Comparison of ENCODE assay signal across 10 mouse cellular contexts in the genomic region with DNA sequence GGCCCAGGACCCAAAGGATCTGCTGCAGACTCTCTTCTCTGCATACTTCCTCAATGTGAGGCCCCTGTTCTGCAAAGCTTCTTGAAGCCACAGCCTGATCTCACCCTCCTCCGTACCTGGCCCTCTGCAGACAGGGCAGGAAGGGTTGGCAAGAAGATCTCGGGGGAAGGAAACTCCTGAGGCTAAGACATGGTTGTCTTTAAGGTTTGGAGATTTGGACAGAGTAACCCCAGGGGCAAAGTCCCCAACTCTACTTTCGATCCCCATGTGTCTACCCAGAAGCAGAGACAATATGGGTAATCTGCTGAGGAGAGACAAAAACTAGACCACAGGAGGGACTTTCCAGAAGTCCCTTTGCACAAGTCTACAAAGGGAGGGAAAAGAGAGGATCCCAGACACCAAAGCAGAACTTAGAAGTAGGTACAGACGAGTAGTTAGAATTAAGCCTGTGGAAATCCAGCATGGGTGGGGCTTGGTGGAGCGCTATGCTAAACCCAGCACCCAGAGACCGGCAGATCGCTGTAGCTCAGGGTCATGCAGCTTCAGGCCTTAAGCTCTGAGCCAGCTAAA. TPM values are rescaled to one million over a fixed set of nuclear protein-coding genes. Genes with fewer than 3 reads are reported as not detected.
A peak's percentile ranks its signal among the peaks of the same experiment; 100 is the strongest.
DNase-seq lines count a peak whose midpoint lies in the region; ATAC-seq lines count a peak whose summit lies in the region.
"Had no signal": no experiment of that assay in that cellular context is flagged by ENCODE, and none has a peak within 500 bp of the region (broad histone marks: within the 10 kb centered on the region; RNA-seq: fewer than 3 reads in every experiment).

No protein-coding gene starts in this region.

- no peak overlapping the region for H3K4me3 ChIP-seq in brown adipose tissue, adult 24 weeks (ENCODE audit: insufficient read depth, low read depth, low read length)
- no peak overlapping the region for H3K4me3 ChIP-seq in limb, embryonic 12.5 days (replicated peaks)

- H3K4me2 ChIP-seq in limb, embryonic 12.5 days, result 0 out of 2 replicates have a peak overlapping the region, but pooled peaks have one; percentile 28

- 0 out of 2 replicates have a peak overlapping the region, but pooled peaks have one; percentile 11 for H3K27ac ChIP-seq in brown adipose tissue, adult 24 weeks (replicated peaks; ENCODE audit: low read depth, low read length)
- peak overlapping the region; percentile 85 for H3K27ac ChIP-seq in limb, embryonic 12.5 days
- H3K27ac ChIP-seq: liver, embryonic 14.5 days had no signal

- no peak overlapping the region for H3K9ac ChIP-seq in limb, embryonic 12.5 days (replicated peaks)
- H3K9ac ChIP-seq: liver, embryonic 14.5 days had no signal

- WGBS in limb, embryonic 12.5 days, result 88% methylated on average over 7 of the region's 7 CpGs

- H3K9me3 ChIP-seq in limb, embryonic 12.5 days, result no peaks in the 10 kb centered on the region

- peak; percentile 53 for DNase-seq in thymus, postnatal 0 days (ENCODE audit: low spot score)
- no peak for DNase-seq in thymus, postnatal 10 days (ENCODE audit: low spot score in 2 of 2)
- DNase-seq in adrenal gland, postnatal 10 days, result no peak
- no peak for DNase-seq in left cerebral cortex, adult 8-10 months (ENCODE audit: low spot score in 2 of 2)
- DNase-seq in frontal cortex, adult 2 months (ENCODE audit: extremely low spot score in 1 of 2, low spot score in 1 of 2), result no peak

- peaks cover 20% of the 10 kb centered on the region for H3K4me1 ChIP-seq in brown adipose tissue, adult 24 weeks (ENCODE audit: control insufficient read depth, insufficient read depth, insufficient read length, low read length)
- H3K4me1 ChIP-seq in limb, embryonic 12.5 days (replicated peaks), result peaks cover 53% of the 10 kb centered on the region

- no peaks in the 10 kb centered on the region for H3K36me3 ChIP-seq in limb, embryonic 12.5 days

- no peaks in the 10 kb centered on the region for H3K27me3 ChIP-seq in limb, embryonic 12.5 days

- no peak for ATAC-seq in limb, embryonic 12.5 days (ENCODE audit: insufficient number of reproducible peaks, insufficient read depth, low FRiP score, low TSS enrichment, low read depth)

RNA-seq across cellular contexts. Expression of a gene that starts 3.9 kb away (rescaled TPM):
- 40.6 and 43.8 TPM in 2 replicates for polyA plus RNA-seq in thymus, postnatal 0 days (2015; fragmentation: Nextera tagmentation; extraction: Ambion mirVana)
- 33.8 and 35.7 TPM in 2 replicates for polyA plus RNA-seq in brown adipose tissue, adult 24 weeks (2012; ENCODE audit: insufficient read depth, insufficient read length, missing spikeins)
- 51.8 and 56.4 TPM in 2 replicates for polyA plus RNA-seq in limb, embryonic 12.5 days (2016; fragmentation: Nextera tagmentation; extraction: Ambion mirVana)
- total RNA-seq in adrenal gland, postnatal 10 days (2021), result 100 to 1,000 TPM; 102 to 104 TPM
- 10 to 100 TPM; 50.1 to 67.5 (median 60.3) TPM for total RNA-seq in left cerebral cortex, adult 8-10 months (2022)
- polyA plus RNA-seq in frontal cortex, adult 2 months (2012; rRNA removed), result 52.5 and 53.9 TPM in 2 replicates

RNA-seq across cellular contexts. Expression of a gene that starts 18.6 kb away (rescaled TPM):
- polyA plus RNA-seq in thymus, postnatal 0 days (2015; fragmentation: Nextera tagmentation; extraction: Ambion mirVana), result 8.1 and 10.3 TPM in 2 replicates
- 0.16 and 0.21 TPM in 2 replicates for polyA plus RNA-seq in brown adipose tissue, adult 24 weeks (2012; ENCODE audit: insufficient read depth, insufficient read length, missing spikeins)
- polyA plus RNA-seq in limb, embryonic 12.5 days (2016; fragmentation: Nextera tagmentation; extraction: Ambion mirVana), result 37.4 and 38.0 TPM in 2 replicates
- 1 to 10 TPM; 5.5 to 5.6 TPM for total RNA-seq in adrenal gland, postnatal 10 days (2021)
- 1 to 10 TPM; 2.3 to 3.1 (median 2.6) TPM for total RNA-seq in left cerebral cortex, adult 8-10 months (2022)
- polyA plus RNA-seq in frontal cortex, adult 2 months (2012; rRNA removed), result 4.5 and 4.7 TPM in 2 replicates

RNA-seq across cellular contexts. Expression of a gene that starts 34.5 kb away (rescaled TPM):
- polyA plus RNA-seq in thymus, postnatal 0 days (2015; fragmentation: Nextera tagmentation; extraction: Ambion mirVana), result 2.7 and 3.5 TPM in 2 replicates
- polyA plus RNA-seq in brown adipose tissue, adult 24 weeks (2012; ENCODE audit: insufficient read depth, insufficient read length, missing spikeins), result not detected in 2 replicates
- polyA plus RNA-seq in limb, embryonic 12.5 days (2016; fragmentation: Nextera tagmentation; extraction: Ambion mirVana), result 2.6 and 3.5 TPM in 2 replicates
- not detected for total RNA-seq in adrenal gland, postnatal 10 days (2021)
- not detected for total RNA-seq in left cerebral cortex, adult 8-10 months (2022)
- 0.40 and 0.67 TPM in 2 replicates for polyA plus RNA-seq in frontal cortex, adult 2 months (2012; rRNA removed)
- total RNA-seq: adrenal gland, postnatal 25 days; gastrocnemius, adult 18-20 months had no signal

RNA-seq across cellular contexts. Expression of a gene that starts 39.2 kb away (rescaled TPM):
- 150 and 153 TPM in 2 replicates for polyA plus RNA-seq in thymus, postnatal 0 days (2015; fragmentation: Nextera tagmentation; extraction: Ambion mirVana)
- 209 and 224 TPM in 2 replicates for polyA plus RNA-seq in brown adipose tissue, adult 24 weeks (2012; ENCODE audit: insufficient read depth, insufficient read length, missing spikeins)
- 134 and 139 TPM in 2 replicates for polyA plus RNA-seq in limb, embryonic 12.5 days (2016; fragmentation: Nextera tagmentation; extraction: Ambion mirVana)
- 100 to 1,000 TPM; 131 to 132 TPM for total RNA-seq in adrenal gland, postnatal 10 days (2021)
- 100 to 1,000 TPM; 102 to 133 (median 110) TPM for total RNA-seq in left cerebral cortex, adult 8-10 months (2022)
- 110 and 131 TPM in 2 replicates for polyA plus RNA-seq in frontal cortex, adult 2 months (2012; rRNA removed)

RNA-seq across cellular contexts. Expression of a gene that starts 39.9 kb away (rescaled TPM):
- polyA plus RNA-seq in thymus, postnatal 0 days (2015; fragmentation: Nextera tagmentation; extraction: Ambion mirVana), result 14.6 and 16.2 TPM in 2 replicates
- 36.6 and 42.2 TPM in 2 replicates for polyA plus RNA-seq in brown adipose tissue, adult 24 weeks (2012; ENCODE audit: insufficient read depth, insufficient read length, missing spikeins)
- polyA plus RNA-seq in limb, embryonic 12.5 days (2016; fragmentation: Nextera tagmentation; extraction: Ambion mirVana), result 62.6 and 67.0 TPM in 2 replicates
- total RNA-seq in adrenal gland, postnatal 10 days (2021), result 10 to 100 TPM; 63.9 to 73.1 TPM
- 100 to 1,000 TPM; 121 to 142 (median 129) TPM for total RNA-seq in left cerebral cortex, adult 8-10 months (2022)
- 97.4 and 102 TPM in 2 replicates for polyA plus RNA-seq in frontal cortex, adult 2 months (2012; rRNA removed)
